Mouse (Mus musculus) c-Kit-negative CD71-positive TER-119-positive erythroid progenitor cells, embryonic 14.5 days (primary cell): ENCODE data around the gene Poldip3.

ENCODE experiments used
- DNase-seq: peaks from one replicate; pipeline ENCODE4 v3.0.0-alpha.2; 2013; ENCODE audit warnings: low read depth, low spot score

The Poldip3 gene

GRCm38 (mm10) chr15:83165526-83166315 lies 16.5 kb upstream of the Poldip3 start:
- no peak for DNase-seq

DNA sequence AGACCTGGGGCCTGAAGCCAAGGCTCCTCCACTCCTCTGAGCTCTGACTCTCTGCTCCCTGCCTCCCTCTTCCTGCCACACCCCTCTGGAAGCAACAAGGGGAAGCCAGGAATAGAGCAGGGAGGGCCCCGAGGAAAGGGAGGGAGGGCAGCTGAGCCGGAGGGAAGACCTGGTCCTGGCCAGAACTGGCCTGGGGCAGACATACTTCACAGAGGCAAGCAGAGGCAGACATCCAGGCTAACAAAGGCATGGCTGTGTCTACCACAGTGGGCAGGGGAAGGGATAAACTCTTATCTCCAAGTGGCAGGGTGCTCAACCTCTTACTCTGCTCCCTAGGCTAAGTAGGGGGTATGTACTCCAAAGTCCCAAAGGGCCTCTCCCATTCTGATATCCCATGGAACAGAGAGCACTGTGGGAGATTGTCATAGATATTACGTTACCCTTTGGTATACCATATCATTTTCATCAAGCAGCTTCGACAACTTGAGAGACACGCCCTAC lies 15.8 kb upstream of the Poldip3 start:
- DNase-seq: peak; percentile 44

DNA sequence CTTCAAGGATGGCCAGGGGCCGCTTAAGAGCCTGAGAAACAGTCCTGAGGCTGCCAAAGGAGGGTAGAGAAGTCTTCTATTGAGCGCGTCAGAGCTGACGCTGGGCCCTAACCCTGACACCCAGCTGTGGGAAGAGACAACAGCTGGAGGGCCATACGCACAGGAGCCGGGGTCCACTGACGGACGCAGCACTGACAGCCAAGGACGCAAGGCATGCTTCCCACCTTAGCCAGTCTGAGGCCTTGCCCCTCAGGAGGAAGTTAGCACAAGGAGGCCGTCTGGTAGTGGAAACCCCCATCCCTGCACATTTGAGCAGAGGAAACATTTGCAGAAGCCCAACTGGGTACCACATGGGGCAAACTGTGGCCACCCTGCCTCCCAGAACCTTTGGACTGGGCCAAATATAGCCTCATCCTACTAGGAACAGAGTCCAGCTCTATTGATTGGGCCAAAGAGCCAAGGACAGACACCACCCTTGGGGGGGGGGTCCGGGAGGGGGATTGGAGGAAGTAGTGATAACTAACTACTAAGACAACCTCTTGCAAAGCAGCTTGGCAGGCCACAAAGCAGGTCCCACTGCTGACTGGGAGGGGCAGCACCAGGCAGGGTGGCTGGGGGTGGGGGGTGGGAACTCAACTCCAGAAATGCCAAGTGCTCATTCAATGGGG lies 13.8 kb upstream of the Poldip3 start:
- DNase-seq: no peak

DNA sequence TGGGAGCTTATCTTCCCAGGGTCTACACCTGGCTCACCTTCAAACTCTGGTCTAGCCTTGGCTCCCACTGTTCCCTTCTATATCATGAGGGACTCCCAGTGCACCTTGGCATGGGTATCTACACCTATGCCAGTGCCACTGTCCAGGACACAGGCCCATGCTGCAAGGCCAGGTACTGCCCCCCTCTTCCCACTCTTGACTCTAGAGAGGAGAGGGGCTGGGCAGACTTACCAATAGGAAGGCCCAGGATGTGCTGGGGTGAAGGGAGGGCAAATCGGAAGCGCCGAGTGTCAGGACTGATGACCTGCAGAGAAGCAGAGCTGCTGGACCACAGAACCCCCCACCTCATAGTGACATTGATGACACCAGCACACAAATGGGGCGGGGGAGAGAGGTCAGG lies 12.8 kb upstream of the Poldip3 start:
- DNase-seq: no peak

DNA sequence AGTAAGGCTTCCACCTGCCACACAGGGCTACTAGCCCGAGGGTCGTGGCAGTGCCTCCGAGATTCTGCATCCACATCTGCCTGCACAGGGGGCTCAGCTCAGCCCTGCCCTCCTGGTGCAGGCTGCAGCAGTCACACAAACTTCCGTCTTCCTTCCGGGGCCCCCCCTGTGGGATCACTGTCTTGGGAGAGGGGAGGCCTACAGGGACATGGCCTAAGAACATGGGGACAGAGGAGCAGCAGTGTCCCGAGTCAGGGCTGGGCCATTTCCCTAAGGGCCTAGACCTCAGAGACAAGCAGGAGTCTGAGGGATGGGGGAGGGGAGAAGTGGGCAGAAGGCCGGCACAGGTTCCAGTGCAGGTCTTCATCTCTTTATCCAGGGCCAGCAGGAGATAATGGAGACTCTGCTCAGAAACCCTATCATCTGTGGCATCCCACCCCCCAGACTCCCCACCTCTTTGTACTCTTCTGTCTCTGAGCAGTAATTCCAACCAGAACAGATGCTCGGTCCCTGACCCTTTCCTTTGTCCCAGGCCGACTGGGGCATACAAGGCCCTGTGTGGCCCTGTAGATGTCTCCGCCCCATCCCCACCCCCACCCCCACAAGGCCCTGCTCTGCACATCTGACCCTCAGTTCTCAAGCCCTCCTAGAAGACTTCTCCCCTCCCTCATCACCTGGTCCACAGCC lies 12.0 kb upstream of the Poldip3 start:
- DNase-seq: no peak

GRCm38 (mm10) chr15:83160561-83160960 lies 11.4 kb upstream of the Poldip3 start:
- DNase-seq: no peak

DNA sequence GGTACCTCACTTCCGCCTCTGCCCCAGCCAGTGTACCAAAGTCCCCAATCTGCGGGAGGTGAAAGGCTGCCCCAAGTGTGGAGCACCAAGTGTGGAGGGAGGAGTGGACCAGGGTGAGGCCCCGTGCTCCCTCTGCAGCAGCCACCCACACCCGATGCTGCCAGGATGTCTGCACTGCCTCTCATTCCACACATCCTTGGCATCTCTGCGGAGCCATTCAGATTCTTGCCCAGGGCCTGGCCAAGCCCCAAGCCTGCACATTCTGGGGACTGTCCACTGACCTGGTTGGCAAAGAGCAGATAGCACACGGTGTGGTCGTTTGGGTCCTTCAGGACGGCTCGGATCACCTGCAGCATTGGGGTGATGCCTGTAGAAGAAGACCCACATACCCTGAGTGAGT lies 10.6 kb upstream of the Poldip3 start:
- DNase-seq: no peak

DNA sequence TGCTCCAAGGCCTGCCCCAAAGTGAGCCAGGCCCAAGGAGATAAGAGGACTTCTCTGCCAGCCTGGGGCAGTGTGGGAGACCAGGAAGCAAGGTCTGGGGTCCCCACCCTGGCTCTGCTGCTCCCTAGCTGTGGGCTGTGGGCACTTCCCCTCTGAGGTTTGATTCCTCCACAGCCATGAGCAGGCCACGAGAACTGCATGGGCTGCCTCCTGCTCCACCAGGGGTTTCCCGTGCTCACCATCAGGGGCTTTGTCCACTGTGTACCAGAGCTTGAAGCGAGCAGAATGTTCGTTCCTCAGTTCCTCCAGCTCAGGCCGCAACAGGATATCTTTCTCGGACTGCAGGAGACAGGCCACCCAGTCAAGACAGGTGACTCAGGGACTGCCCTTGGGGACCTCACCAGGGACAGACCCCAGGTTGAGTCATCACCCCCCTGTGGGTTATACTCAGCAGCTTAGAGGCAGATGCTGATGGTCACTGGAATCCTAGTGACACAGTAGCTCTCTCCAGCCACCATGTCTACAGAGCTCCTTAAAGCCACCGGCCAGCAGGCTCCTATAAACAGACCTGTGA lies 9.5 kb upstream of the Poldip3 start:
- no peak for DNase-seq

GRCm38 (mm10) chr15:83157667-83158064 lies 8.5 kb upstream of the Poldip3 start:
- DNase-seq: no peak

GRCm38 (mm10) chr15:83156929-83157666 lies 7.9 kb upstream of the Poldip3 start:
- DNase-seq: no peak

GRCm38 (mm10) chr15:83155672-83156419 lies 6.7 kb upstream of the Poldip3 start:
- DNase-seq: no peak

- no peak for DNase-seq
Measured at GRCm38 (mm10) chr15:83154309-83154708, 5.1 kb upstream of the Poldip3 start.

- no peak for DNase-seq
Measured at GRCm38 (mm10) chr15:83150694-83151093, 1.5 kb upstream of the Poldip3 start.

DNA sequence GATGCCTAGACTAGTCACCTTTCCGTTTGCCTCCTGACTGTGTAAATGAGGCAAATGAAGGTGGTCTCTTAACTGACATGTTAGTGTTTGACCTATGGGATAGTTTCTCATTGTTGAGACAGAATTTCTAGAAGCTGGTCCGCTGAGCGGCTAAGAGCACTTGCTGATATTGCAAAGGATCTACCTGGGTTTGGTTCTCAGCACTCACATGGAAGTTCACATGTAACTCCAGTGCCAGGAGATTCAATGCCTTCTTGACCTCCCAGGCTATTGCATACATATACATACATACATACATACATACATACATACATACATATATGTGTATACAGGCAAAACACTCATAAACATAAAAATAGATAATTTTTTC lies 874 bp upstream of the Poldip3 start:
- DNase-seq: peak; percentile 48

DNA sequence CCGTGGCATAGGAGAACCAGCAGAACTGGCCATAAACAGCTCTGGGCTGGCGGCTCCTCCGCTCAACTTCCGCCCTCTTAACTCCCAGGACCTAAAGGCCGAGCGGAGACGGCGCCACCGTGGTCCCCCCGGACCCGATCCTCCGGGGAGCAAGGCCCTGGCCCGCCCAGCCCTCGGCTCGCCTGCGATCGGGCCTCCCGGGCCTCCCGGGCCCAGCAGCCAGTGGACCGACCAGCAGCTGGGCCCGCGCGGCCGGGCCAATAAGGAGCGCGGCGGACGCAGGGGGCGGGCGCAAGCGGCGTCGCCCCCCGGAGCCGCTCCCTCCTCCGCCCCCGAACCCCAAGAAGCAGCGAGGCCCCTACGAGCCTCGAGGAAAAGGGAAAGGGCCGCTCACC lies 386 bp downstream of the Poldip3 start:
- no peak for DNase-seq

DNA sequence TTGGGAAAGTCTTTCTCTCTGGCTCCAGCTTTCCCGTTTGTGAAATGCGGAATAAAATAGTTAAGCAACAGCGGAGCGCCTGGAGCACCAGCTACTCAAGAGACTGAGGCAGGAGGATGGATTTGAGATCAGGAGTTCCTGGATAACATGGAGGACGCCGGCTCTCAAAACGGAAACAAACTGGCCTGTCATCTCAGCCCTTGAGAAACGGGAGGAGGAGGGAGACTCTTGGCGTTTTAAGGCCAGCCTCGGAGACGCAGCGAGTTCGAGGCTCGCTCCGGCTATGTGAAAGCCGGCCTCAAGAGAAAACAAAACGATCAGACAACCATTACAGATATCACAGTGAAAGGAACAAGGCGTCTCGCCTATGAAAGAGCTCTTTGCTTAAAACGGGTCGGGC lies 789 bp downstream of the Poldip3 start:
- peak; percentile 35 for DNase-seq

DNA sequence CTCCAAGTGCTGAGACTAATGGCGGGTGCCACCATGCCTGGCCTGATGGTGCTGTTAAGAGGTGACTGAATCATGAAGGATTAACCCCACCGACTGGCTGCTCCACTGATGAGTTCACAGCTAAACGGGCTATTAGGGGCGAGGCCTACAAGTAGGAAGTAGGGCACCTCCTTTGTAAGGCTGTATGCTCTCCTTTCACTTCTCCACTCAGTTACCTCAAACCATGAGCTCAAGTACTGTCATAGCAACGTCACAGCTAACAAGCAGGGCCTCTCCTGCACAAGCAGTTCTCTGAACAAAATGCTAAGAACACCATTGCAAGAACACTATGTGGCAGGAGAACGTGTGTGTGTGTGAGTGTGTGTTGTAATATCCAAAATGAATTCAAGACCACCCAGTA lies 3.6 kb downstream of the Poldip3 start:
- no peak for DNase-seq

DNA sequence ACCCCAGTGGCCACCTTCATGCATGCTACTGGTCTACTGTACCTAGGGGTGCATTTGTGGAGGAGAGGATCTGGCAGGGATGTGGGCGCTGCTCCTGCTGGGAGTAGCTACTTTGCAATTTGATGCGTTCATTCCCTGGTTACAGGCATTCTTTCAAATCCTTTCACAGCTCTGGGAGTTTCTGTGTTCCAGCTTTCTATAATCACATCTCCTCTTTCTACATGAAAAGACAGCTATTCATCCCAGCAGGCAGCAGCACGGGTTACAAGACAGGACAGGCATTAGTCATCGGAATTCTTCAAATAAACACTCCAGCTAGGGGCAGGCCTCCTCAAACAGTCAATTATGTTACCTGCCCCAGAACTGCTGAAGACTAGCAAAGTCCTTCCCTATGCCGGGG lies 6.3 kb downstream of the Poldip3 start:
- no peak for DNase-seq

DNA sequence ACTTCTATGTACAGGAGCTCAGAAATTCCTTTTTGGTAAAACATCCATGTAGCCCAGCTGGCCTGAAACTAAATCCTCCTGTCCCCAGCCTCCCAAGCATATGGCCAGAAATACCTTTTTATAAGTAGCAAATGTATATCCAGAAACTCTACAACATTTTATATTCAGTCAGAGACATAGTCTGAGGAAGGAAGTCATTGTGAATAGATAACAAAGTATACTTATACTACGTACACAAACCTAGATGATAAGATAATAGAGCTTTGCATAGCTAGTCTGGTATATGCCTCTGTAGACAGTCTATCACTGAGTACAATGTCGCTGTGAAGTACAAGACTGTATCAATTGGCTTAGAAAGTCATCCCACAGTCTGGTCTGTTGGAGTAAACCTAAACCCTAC lies 13.5 kb downstream of the Poldip3 start:
- DNase-seq: no peak

GRCm38 (mm10) chr15:83134671-83135070 lies 14.5 kb downstream of the Poldip3 start:
- DNase-seq: no peak
